Mouse (Mus musculus) hindbrain, postnatal 0 days (tissue): Measurements from ENCODE around the gene Pwp2. TPM values are rescaled to one million over a fixed set of nuclear protein-coding genes. Genes with fewer than 3 reads are reported as not detected.

Experiments
- ATAC-seq: fragments of 200-750 bp; cut with Nextera tagmentation; 2 replicates; pipeline ENCODE4 v1.8.0; 2017; ENCODE audit warnings: mild to moderate bottlenecking, moderate TSS enrichment, moderate library complexity
- DNase-seq: peaks from one replicate; pipeline ENCODE4 v3.0.0-alpha.2; 2015; ENCODE audit warnings: low spot score
- H3K27ac ChIP-seq: fragments of 300-500 bp; sonication (generic); 2 replicates; pipeline ENCODE4 v1.5.1; 2014; ENCODE audit warnings: mild to moderate bottlenecking
- H3K27me3 ChIP-seq: fragments of 300-500 bp; sonication (generic); 2 replicates; pipeline ENCODE4 v1.6.1; 2014; ENCODE audit warnings: low read length, mixed read lengths; ENCODE audit not compliant: insufficient read depth
- H3K36me3 ChIP-seq: fragments of 300-500 bp; sonication (generic); 2 replicates; pipeline ENCODE4 v1.6.1; 2014; ENCODE audit warnings: low read length, mixed read lengths; ENCODE audit not compliant: insufficient read depth
- H3K4me1 ChIP-seq: fragments of 300-500 bp; sonication (generic); 2 replicates; pipeline ENCODE4 v1.6.1; 2014; ENCODE audit warnings: antibody characterized with exemption, low read length, mixed read lengths; ENCODE audit not compliant: insufficient read depth
- H3K4me2 ChIP-seq: fragments of 300-500 bp; sonication (generic); 2 replicates; pipeline ENCODE4 v1.6.1; 2014; ENCODE audit warnings: low read depth, mild to moderate bottlenecking, low read length, moderate library complexity, mixed read lengths
- H3K4me3 ChIP-seq: fragments of 300-500 bp; sonication (generic); 2 replicates; pipeline ENCODE4 v1.5.1; 2014; ENCODE audit warnings: low read length
- H3K9ac ChIP-seq: fragments of 300-500 bp; sonication (generic); replicated peaks from 2 replicates; pipeline ENCODE4 v1.6.1; 2014; ENCODE audit warnings: mild to moderate bottlenecking, low read length, moderate library complexity, mixed read lengths
- H3K9me3 ChIP-seq: fragments of 300-500 bp; sonication (generic); 2 replicates; pipeline ENCODE4 v1.6.1; 2016; ENCODE audit warnings: low read length, mixed read lengths
- CTCF ChIP-seq: IDR thresholded peaks from 2 replicates; pipeline ENCODE4 v1.5.1; 2016; ENCODE audit warnings: antibody characterized with exemption, control low read depth, low read depth
- WGBS: fragments of 180-500 bp; shearing (Covaris S2); extraction: QIAGEN DNeasy Blood & Tissue Kit; methylation state at CpG from one replicate; pipeline ENCODE4 v1.1.7; 2014; 5-methylcytosine and 5-hydroxymethylcytosine counted together
- polyA plus RNA-seq: library from polyadenylated mRNA; unstranded; fragments of >200 nt; fragmentation: Nextera tagmentation; extraction: Ambion mirVana; gene quantifications from 2 replicates; pipeline ENCODE4 v1.2.1, GENCODE M21; 2015
- total RNA-seq: library from RNA; depleted of rRNA; stranded (reverse); fragments of >200 nt; gene quantifications from 2 replicates; pipeline ENCODE4 v1.2.3, GENCODE M21; 2014

Gene Pwp2
- total and polyA plus RNA-seq, 2 experiments from 2014 or later = 11.7 to 22.4 TPM

DNA sequence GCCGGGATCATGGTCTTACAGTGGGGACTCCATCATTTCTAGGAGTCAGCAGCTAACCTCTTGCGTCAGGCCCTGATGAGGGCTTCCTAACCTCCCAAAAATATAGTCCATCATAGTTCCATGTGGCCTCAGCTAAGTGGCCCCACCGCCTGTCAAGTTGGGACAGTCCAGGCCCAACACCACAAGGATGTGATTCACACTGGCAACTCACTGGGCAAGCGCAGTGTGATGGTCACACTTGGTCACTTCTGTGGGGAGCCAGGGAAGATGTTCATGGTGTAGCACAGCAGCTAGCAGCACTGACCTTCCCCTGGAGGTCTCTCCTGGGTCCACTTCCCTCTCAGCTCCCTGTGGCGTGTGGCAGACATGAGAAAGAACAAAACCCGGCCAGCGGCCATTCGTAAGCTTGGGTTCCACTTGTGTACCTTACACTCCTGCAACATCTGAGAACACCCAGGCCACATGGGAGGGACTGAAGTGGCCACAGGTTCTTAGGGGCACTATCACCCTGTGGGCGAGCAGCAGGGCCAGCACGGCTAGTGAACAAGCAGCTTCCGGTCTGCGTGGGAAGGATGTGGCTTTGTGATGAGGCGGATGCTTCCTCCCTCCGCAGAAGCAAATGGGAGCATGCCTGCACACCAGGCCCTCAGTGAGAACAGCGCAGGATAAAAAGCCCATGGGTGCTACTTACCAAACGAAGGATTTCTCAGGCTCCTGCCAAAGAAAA lies 24.4 kb downstream of the Pwp2 start:
- Histone ChIP-seq H3K4me2 (no peak overlapping the region), H3K9ac (no peak overlapping the region), H3K27me3 (no peaks in the 10 kb centered on the region), H3K27ac (no peak overlapping the region), H3K4me3 (no peak overlapping the region), H3K36me3 (peaks cover 22% of the 10 kb centered on the region), H3K9me3 (no peaks in the 10 kb centered on the region), H3K4me1 (peaks cover 7% of the 10 kb centered on the region; the same call in 1 of the 2 replicates)
- WGBS = 85% methylated on average over 16 of the region's 16 CpGs
- no peak for TF ChIP-seq CTCF
- ATAC-seq = peak; percentile 19
- no peak for DNase-seq

DNA sequence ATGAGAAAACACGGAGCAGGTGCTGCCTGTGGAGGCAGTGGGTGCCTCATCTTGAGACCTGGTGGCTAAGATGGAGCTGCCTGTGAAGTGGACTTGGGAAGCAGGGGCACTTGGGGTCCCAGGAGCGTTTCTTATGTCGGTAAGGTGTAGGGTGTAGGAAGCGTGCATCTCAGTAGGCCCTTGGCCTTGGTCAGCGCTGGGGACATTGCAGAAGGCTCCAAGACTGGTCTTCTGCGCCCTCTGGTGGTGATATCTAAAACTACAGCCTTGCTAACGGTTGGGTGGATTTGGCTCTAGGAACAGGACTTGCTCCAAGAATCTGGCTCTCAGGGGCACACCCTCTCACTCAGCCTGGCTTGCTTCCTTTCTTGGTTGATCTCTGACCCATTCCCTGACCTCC lies 25.0 kb downstream of the Pwp2 start:
- no peaks in the 10 kb centered on the region for H3K27me3 ChIP-seq
- no peak overlapping the region for H3K4me3 ChIP-seq
- no peak overlapping the region for H3K9ac ChIP-seq
- H3K4me2 ChIP-seq = peak overlapping the region; percentile 41
- no peaks in the 10 kb centered on the region for H3K9me3 ChIP-seq
- no peak overlapping the region for H3K27ac ChIP-seq
- H3K36me3 ChIP-seq = peaks cover 18% of the 10 kb centered on the region
- TF ChIP-seq CTCF = peak; percentile 97
- WGBS = 2% methylated on average over 7 of the region's 7 CpGs
- ATAC-seq (peak; percentile 74), DNase-seq (peak; percentile 89)
- H3K4me1 ChIP-seq = peaks cover 7% of the 10 kb centered on the region; the same call in 1 of the 2 replicates

DNA sequence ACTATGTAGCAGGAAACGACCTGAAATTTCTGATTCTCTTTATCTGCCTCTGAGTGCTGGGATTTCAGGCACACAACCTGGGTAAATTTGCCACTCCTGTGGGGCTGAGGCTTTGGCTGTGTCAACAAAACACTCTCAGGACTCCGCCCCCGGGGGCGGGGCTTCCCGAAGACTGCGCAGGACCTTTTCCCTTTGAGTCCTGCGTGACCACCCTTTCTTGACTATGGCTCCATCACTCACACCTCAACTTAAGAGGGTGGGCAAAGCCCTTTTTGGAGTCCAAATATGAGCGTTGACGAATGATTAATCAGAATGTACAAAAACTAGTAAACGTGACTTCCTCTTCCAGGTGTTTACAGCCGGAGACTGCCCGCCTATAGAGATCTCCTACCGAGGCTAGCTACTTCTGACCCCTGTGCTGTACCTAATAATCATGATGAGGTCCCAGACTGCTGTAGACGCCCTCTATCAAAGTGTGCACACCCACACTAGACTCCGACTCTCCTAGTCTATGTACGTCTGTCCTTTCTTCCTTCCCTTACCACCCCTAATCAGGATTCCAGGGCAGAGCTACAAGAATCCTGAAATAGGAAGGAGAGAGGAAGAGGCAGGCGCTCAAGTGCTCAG lies 25.6 kb downstream of the Pwp2 start:
- 16% methylated on average over 17 of the region's 17 CpGs for WGBS
- no peak overlapping the region for H3K9ac ChIP-seq
- H3K9me3 ChIP-seq = no peaks in the 10 kb centered on the region
- DNase-seq (peak; percentile 58), ATAC-seq (peak; percentile 16)
- H3K4me1 ChIP-seq = peaks cover 7% of the 10 kb centered on the region; the same call in 1 of the 2 replicates
- peak overlapping the region; percentile 41 for H3K4me2 ChIP-seq
- no peak overlapping the region for H3K27ac ChIP-seq
- peaks cover 18% of the 10 kb centered on the region for H3K36me3 ChIP-seq
- H3K4me3 ChIP-seq = 0 out of 2 replicates have a peak overlapping the region, but pooled peaks have one; percentile 3
- H3K27me3 ChIP-seq = no peaks in the 10 kb centered on the region
- no peak for TF ChIP-seq CTCF

DNA sequence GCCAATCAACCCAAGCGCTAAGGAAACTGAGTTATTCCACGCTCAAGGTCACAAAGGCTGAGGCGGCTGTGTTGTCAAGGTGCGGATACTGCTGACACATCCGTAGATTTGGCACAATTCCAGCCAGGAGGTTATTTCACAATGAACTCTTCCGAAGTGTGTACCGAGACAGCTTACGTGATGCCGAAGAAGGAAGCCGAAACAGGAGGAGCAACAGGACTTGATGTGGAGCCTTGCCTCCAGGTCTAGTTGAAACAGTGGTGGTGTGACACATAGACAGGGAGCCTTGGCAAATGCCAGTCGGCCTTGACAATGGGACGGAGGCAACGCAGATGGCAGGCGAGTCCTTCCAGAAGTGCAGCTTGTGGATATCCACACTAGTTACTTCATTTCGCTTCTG lies 26.9 kb downstream of the Pwp2 start:
- no peak for TF ChIP-seq CTCF
- no peaks in the 10 kb centered on the region for H3K27me3 ChIP-seq
- no peak for DNase-seq
- no peak overlapping the region for H3K4me2 ChIP-seq
- no peak overlapping the region for H3K4me3 ChIP-seq
- no peaks in the 10 kb centered on the region for H3K9me3 ChIP-seq
- no peak overlapping the region for H3K27ac ChIP-seq
- H3K36me3 ChIP-seq = peaks cover 10% of the 10 kb centered on the region
- peaks cover 7% of the 10 kb centered on the region; the same call in 1 of the 2 replicates for H3K4me1 ChIP-seq
- no peak for ATAC-seq
- H3K9ac ChIP-seq = no peak overlapping the region
- WGBS = 83% methylated on average over 15 of the region's 15 CpGs

DNA sequence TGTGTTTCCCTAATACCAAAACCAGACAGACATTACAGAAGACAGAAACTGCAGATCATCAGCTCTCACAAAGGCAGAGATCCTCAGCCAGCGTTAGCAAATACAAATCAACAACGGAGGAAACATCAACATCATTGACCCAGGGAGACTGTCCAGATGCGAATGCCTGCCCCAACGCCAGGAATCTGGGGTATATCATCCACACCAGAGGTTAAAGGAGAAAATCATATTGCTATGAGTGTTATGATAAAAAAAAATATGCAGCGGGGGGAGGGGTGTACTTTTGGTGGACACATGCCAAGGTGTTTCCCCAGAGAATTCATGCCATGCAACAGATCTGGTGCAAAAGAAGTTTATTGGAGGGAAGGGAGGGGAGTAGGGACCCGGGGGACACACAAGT lies 28.0 kb downstream of the Pwp2 start:
- Histone ChIP-seq H3K27me3 (no peaks in the 10 kb centered on the region), H3K36me3 (no peaks in the 10 kb centered on the region), H3K4me1 (peaks cover 7% of the 10 kb centered on the region; the same call in 1 of the 2 replicates), H3K27ac (no peak overlapping the region), H3K9ac (no peak overlapping the region), H3K9me3 (no peaks in the 10 kb centered on the region), H3K4me3 (no peak overlapping the region), H3K4me2 (no peak overlapping the region)
- ATAC-seq (no peak), DNase-seq (no peak)
- TF ChIP-seq CTCF = no peak
- 82% methylated on average over 6 of the region's 6 CpGs for WGBS

DNA sequence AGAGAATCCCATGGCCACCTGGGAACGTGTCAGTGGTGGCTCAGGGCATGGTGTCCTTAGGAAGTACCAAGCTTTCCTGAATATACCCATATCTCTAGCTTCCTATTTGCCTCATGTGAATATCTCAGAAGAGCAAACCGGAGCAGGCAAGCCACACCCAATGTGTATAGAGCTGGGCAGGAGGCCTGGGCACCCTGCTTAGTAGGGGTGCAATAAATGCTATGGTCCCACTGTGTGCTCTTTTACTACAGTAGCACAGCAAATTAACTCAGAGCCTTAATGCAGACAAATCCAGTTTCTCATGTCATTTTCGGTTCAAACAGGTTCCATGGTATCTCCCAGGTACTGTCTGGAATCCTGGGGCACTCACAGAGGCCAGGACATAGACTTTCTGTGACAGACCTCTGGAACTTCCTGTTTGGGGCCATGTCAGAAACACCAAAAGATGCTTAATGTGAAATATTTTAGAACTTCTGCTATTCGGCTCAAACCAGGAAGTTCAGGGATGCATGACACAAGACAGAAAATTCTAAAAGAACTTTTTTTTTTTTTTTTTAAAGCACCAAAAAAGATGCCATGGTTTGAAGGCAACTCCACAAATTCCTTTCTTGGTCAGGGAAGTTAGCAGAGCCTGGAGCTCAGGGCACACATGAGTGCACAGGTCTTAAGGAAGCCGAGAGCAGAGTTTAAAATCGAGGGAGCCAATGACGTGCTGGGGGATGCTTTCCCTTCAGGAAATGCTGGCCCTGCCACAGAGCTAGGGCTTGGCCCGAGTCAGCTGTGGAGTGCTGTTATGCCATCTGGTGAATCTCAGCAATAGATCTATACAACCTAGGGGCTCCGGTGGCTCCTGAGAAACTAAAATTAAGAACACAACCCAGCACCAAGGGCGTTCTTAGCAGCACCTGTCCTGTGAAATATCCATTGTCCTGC lies 35.8 kb downstream of the Pwp2 start:
- Histone ChIP-seq H3K4me2 (no peak overlapping the region), H3K9me3 (no peaks in the 10 kb centered on the region), H3K4me3 (no peak overlapping the region), H3K4me1 (no peaks in the 10 kb centered on the region; the same call in 1 of the 2 replicates), H3K9ac (no peak overlapping the region), H3K27ac (no peak overlapping the region), H3K27me3 (no peaks in the 10 kb centered on the region), H3K36me3 (no peaks in the 10 kb centered on the region)
- ATAC-seq (no peak), DNase-seq (no peak)
- 66% methylated on average over 10 of the region's 10 CpGs for WGBS
- TF ChIP-seq CTCF = no peak
